Mouse (Mus musculus) MEL (cell line): ENCODE measurements around the gene Crygd.

ENCODE experiments used
- BHLHE40 ChIP-seq: IDR thresholded peaks from 2 replicates; pipeline ENCODE4 v1.6.1; 2012; ENCODE audit warnings: low read depth, mild to moderate bottlenecking, inconsistent platforms, low read length, improper control_type of control experiment, borderline replicate concordance
- CHD2 ChIP-seq: IDR thresholded peaks from 2 replicates; pipeline ENCODE4 v1.6.1; 2011; ENCODE audit warnings: low read length, improper control_type of control experiment
- GABPA ChIP-seq: IDR thresholded peaks from 2 replicates; pipeline ENCODE4 v1.6.1; 2012; ENCODE audit warnings: low read depth, mild to moderate bottlenecking, inconsistent platforms, low read length, improper control_type of control experiment, moderate library complexity
- MXI1 ChIP-seq: IDR thresholded peaks from 2 replicates; pipeline ENCODE4 v1.6.1; 2011; ENCODE audit warnings: mild to moderate bottlenecking, low read depth, low read length, improper control_type of control experiment
- MYC ChIP-seq: IDR thresholded peaks from 2 replicates; pipeline ENCODE4 v1.6.1; 2011; ENCODE audit warnings: low read depth, mild to moderate bottlenecking, low read length, improper control_type of control experiment, moderate library complexity
- POLR2A ChIP-seq, 2 experiments: IDR thresholded peaks; 2 replicates each; pipeline ENCODE4 v1.6.1; 2011 to 2012; ENCODE audit warnings: low read length in 2 of 2, mild to moderate bottlenecking in 2 of 2, control low read depth in 1 of 2, improper control_type of control experiment in 1 of 2, low read depth in 1 of 2, moderate library complexity in 1 of 2; ENCODE audit not compliant: control insufficient read depth in 1 of 2, insufficient read depth in 1 of 2, poor library complexity in 1 of 2
- RAD21 ChIP-seq: IDR thresholded peaks from 2 replicates; pipeline ENCODE4 v1.6.1; 2011; ENCODE audit warnings: mild to moderate bottlenecking, low read depth, low read length, improper control_type of control experiment
- ZNF384 ChIP-seq: IDR thresholded peaks from 2 replicates; pipeline ENCODE4 v1.6.1; 2012; ENCODE audit warnings: low read depth, mild to moderate bottlenecking, inconsistent platforms, low read length, improper control_type of control experiment

- TF ChIP-seq ZNF384: no peak
- no peak for TF ChIP-seq MXI1
- no peak for TF ChIP-seq GABPA
- TF ChIP-seq MYC: no peak
- TF ChIP-seq RAD21: no peak
- no peak for TF ChIP-seq POLR2A (IDR thresholded peaks at IDR 0.05; ENCODE audit: control insufficient read depth in 1 of 2, insufficient read depth in 1 of 2, low read depth in 1 of 2, low read length in 2 of 2, poor library complexity in 1 of 2)
- no peak for TF ChIP-seq BHLHE40
- no peak for TF ChIP-seq CHD2
Measured at GRCm38 (mm10) chr1:65052140-65052539, 11.1 kb downstream of the Crygd start.
